Mouse (Mus musculus) skeletal muscle tissue, adult 2 months (tissue): Measurements from ENCODE around the gene Ube4b.

Experiments
- DNase-seq: peaks from one replicate; pipeline ENCODE4 v3.0.0-alpha.2; 2012; ENCODE audit warnings: low read depth, low spot score

Ube4b gene

GRCm38 (mm10) chr4:149305761-149306711 is 120.5 kb downstream of the Ube4b start:
- DNase-seq, result peak; percentile 74

DNA sequence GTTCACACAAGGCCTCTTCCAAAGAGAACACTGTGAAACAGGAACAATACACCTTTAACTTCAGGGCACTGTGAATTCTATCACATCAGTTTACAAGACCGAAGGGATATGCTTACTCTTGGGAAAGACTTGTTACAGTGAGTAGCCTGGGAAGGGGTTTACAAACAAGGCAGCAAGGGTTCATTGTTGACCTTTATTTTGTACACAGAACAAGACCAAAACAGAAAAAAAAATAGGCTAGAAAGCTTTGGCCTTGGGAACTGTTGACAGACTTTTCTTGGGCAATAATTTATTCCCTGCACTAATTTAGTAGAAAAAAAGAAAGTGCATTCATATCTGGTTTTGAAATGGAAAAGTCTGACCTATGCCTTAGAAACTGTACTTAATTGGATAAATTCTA is 122.1 kb downstream of the Ube4b start:
- DNase-seq, result no peak

DNA sequence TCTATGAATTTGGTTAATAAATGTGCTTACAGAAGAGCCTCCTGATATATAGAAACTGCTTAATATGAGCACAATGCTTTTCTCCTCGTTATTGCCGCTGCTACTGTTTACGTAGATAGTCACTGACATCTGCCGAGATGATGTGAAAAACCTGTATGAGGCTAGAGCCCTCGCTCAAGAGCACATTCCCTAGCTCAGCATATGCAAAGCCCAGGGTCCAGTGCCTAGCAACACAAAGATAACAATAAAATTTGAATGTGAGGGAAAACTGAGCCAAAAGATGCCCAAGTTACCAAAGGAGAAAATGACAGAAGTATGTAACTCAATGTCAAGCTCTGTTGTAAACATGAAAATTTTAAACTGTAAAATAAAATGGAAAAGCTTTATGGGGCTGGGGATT is 123.0 kb downstream of the Ube4b start:
- DNase-seq, result no peak

DNA sequence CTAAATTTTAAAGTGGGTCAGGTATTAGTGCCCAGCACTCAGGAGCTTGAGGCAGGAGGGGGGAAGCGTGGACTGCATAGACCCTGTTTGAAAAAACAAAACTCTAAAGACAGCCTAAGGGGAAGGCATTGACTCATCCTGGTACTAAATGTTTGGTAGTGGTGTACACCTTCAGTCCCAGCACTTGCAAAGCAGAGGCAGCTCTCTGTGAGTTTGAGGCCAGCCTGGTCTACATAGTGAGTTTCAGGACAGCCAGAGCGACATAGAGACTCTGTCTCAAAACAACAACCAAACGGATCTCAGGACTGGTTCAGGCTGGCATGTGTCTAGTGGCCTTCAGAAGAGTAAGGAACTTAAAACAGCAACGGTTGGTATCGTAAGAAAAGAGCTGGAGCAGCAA is 123.8 kb downstream of the Ube4b start:
- DNase-seq, result no peak

GRCm38 (mm10) chr4:149302136-149302535 is 124.4 kb downstream of the Ube4b start:
- no peak for DNase-seq

DNA sequence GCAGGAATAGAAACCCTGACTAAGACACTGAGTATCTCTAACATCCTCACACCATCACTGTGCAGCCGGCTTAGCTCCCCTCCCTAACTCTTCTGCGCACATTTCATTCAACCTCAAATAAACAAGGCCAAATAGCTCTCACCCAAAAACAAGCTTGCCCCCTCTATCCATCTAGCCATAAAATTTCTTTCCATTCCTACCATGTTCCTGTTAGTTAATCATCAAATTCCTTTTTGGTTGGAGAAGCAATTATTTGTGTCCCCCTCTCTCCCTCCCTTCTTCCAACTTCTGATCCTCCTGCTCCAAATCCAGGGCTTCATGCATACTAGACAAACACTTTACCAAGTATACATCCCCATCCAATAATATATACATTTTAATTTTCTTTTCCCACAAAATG is 130.0 kb downstream of the Ube4b start:
- no peak for DNase-seq

GRCm38 (mm10) chr4:149292984-149293383 is 133.6 kb downstream of the Ube4b start:
- DNase-seq, result no peak

- DNase-seq, result no peak
Measured at GRCm38 (mm10) chr4:149291061-149291460, 135.5 kb downstream of the Ube4b start.

DNA sequence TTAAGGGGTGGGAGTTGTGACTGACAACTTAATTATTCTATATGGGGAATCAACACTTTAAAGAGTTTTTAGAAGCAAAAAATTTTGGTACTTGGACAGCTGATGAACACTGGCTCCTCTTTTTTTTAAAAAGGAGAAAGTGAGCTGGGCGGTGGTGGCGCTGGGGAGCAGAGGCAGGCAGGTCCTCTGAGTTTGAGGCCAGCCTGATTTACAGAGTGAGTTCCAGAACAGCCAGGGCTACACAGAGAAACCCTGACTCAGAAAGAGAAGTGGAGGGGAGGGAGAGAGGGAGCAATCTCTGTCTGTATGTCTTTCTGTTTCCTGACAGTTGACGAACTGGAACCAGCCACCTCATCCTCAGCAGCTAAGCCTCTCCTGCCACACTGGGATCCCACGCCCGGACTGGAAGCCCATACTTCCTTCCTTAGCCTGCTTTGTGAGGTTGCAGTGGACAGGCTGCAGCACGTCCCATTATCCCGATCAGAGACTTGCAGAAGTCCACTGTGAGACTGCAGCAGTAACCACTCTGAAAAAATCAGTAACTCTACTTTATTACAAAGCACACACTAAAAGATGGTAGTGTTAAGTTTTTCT is 136.3 kb downstream of the Ube4b start:
- DNase-seq, result no peak

DNA sequence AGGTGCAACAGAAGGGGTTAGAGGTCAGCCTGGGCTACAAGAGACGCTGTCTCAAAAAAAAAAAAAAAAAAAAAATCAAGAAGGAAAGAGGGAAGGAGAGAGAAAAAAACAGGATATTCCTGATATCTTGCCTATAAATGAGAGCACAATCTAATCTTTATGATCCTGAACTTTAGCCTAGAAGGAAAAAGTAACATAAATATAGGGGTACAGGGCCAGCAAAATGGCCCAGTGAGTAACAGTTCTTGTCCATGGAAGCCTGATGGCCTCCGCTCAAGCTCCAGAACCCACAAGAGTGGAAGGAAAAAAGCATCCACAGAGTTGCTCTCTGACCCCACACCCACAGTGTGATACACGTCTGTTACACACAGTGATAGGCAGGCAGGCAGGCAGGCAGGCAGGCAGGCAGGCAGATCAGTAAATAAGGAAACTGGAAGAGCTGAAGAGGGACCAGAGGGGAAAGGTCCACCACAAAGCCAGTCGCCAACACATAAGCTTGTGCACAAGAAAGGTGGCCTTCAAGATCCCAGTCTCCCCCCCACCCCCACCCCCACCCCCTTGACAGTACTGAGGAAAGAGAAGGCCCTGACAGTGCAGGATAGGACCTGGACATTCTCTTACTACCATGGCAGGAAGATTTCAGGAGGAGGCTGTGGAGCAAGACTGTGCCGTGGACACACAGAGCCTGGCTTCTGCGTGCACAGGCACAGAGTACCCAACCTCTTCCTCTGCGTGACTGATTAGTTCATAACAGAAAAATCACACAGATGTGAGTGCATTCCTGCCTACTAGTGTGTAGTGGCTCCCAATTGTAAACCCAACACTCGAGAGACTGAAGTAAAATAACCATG is 140.0 kb downstream of the Ube4b start:
- DNase-seq, result no peak

- DNase-seq, result no peak
Measured at GRCm38 (mm10) chr4:149285691-149286090, 140.9 kb downstream of the Ube4b start.

- no peak for DNase-seq
Measured at GRCm38 (mm10) chr4:149283018-149283417, 143.5 kb downstream of the Ube4b start.

- no peak for DNase-seq
Measured at GRCm38 (mm10) chr4:149282025-149282738, 144.4 kb downstream of the Ube4b start.
